Mouse (Mus musculus): ENCODE measurements around the gene Slc39a8. TPM values are rescaled to one million over a fixed set of nuclear protein-coding genes. Genes with fewer than 3 reads are reported as not detected.

Gene Slc39a8
- polyA plus RNA-seq, 3 experiments from 2014 or later = 0.63 to 1.9 (median 1.6) TPM

DNA sequence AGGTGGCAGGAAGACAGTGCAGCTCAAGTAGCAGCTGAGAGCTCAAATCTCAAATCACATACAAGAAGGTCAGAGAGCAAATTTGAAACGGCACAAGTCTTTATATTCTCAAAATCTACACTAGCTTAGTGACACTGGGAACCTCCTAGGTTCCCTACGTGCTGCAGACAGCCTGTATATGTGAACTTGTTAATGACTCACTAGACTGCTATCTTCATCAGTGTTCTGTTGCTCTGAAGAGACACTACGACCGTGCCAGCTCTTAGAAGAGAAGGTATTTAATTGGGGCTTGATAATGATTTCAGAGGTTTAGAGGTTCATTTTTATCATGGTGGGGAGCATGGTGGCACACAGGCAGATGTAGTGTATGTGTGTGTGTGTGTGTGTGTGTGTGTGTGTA lies 94.2 kb downstream of the Slc39a8 start:
- no peak for ATAC-seq

- no peak for ATAC-seq
Observed at GRCm38 (mm10) chr3:135926729-135927128, 101.7 kb downstream of the Slc39a8 start.

DNA sequence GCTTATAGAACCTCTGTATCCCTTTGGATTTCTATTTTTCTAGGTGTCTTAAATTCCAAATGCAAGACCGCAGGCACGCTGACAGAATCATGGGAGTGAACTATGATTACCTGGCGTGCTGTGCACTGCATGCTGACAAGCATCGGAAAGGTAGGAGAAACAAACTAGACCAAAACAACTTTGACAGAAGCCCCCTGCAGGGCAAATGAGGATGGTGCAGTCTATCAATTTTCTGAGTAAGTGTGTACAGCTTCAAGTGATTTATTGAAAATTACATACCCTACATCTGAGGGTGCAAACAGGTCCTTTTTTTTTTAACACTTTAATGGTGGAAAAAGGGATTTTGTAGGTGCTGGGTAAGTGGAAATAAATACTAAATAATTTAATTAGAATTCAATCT lies 103.1 kb downstream of the Slc39a8 start:
- ATAC-seq = no peak

GRCm38 (mm10) chr3:135937455-135937854 lies 112.4 kb downstream of the Slc39a8 start:
- no peak for ATAC-seq

Other genes with a start within 250 kb of the Slc39a8 start
- gene Nfkb1, start 133.7 kb upstream of the Slc39a8 start, polyA plus RNA-seq (2017; shearing (Covaris generic)) = 100 to 1,000 TPM in 2 of 3 experiments, 10 to 100 TPM in 1; 95.7 to 123 (median 121) TPM

Measured in inflammation-experienced regulatory T-cells, adult 6 months (primary cell).